Comparison of ENCODE assay signal across 27 mouse cellular contexts in the genomic region with DNA sequence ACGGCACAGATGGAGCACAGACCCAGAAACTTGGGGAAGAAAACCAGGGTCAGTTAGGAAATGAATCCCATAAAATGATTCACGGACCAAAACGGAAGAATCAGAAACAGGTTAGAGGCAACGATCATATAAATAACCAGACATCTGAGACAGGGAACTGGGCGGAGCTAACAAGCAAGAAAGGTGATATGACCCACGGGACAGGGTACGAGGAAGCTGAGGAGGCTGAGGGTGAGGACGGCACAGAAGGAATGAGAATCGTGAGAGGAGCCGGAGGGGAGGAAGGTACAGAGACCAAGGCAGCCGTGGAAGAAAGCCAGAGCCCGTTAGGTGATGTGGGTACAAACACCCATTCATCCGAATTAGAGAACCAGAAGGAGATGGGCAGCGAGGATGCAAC. TPM values are rescaled to one million over a fixed set of nuclear protein-coding genes. Genes with fewer than 3 reads are reported as not detected.
DNase-seq lines count a peak whose midpoint lies in the region; ATAC-seq and TF ChIP-seq lines count a peak whose summit lies in the region.
"Had no signal": no experiment of that assay in that cellular context is flagged by ENCODE, and none has a peak within 500 bp of the region (broad histone marks: within the 10 kb centered on the region; RNA-seq: fewer than 3 reads in every experiment).

No protein-coding gene starts in this region.

- no peaks in the 10 kb centered on the region for H3K36me3 ChIP-seq in limb, embryonic 12.5 days
- H3K36me3 ChIP-seq in limb, embryonic 10.5 days: no peaks in the 10 kb centered on the region
- H3K36me3 ChIP-seq in embryonic facial prominence, embryonic 13.5 days: no peaks in the 10 kb centered on the region
- H3K36me3 ChIP-seq in limb, embryonic 14.5 days (ENCODE audit: control insufficient read depth, insufficient read depth, low read length): no peaks in the 10 kb centered on the region
- H3K36me3 ChIP-seq: embryonic facial prominence, embryonic 15.5 days; forebrain, embryonic 10.5 days; G1E; heart, embryonic 12.5 days; intestine, embryonic 15.5 days had no signal

- H3K4me3 ChIP-seq in limb, embryonic 12.5 days (replicated peaks): no peak overlapping the region
- no peak overlapping the region for H3K4me3 ChIP-seq in limb, embryonic 10.5 days
- H3K4me3 ChIP-seq in embryonic facial prominence, embryonic 13.5 days: no peak overlapping the region
- H3K4me3 ChIP-seq in limb, embryonic 14.5 days (replicated peaks; ENCODE audit: low read length): no peak overlapping the region
- H3K4me3 ChIP-seq: embryonic facial prominence, embryonic 15.5 days; erythroblast, embryonic 14.5 days; forebrain, embryonic 10.5 days; heart, embryonic 12.5 days; intestine, embryonic 15.5 days had no signal

- 41% methylated on average over 14 of the region's 14 CpGs for WGBS in limb, embryonic 12.5 days
- 63% methylated on average over 14 of the region's 14 CpGs for WGBS in limb, embryonic 10.5 days
- WGBS in embryonic facial prominence, embryonic 13.5 days: 20% methylated on average over 14 of the region's 14 CpGs
- WGBS in limb, embryonic 14.5 days: 32% methylated on average over 14 of the region's 14 CpGs

- no peak for ATAC-seq in limb, embryonic 12.5 days (ENCODE audit: insufficient number of reproducible peaks, insufficient read depth, low FRiP score, low TSS enrichment, low read depth)
- ATAC-seq in embryonic facial prominence, embryonic 13.5 days (ENCODE audit: insufficient number of reproducible peaks, insufficient read depth, low FRiP score, low TSS enrichment, low read depth): no peak
- no peak for ATAC-seq in limb, embryonic 14.5 days (ENCODE audit: low FRiP score, low read depth)
- ATAC-seq: forebrain, embryonic 14.5 days; intestine, embryonic 15.5 days had no signal

- H3K4me2 ChIP-seq in limb, embryonic 12.5 days: peak overlapping the region; percentile 31
- peak overlapping the region; percentile 42 for H3K4me2 ChIP-seq in embryonic facial prominence, embryonic 13.5 days
- peak overlapping the region; percentile 9; the same call in 1 of the 2 replicates for H3K4me2 ChIP-seq in limb, embryonic 14.5 days (replicated peaks; ENCODE audit: low read depth, low read length, severe bottlenecking)
- H3K4me2 ChIP-seq: embryonic facial prominence, embryonic 15.5 days; heart, embryonic 12.5 days; hindbrain, embryonic 14.5 days; intestine, embryonic 15.5 days had no signal

- H3K27ac ChIP-seq in limb, embryonic 12.5 days: 0 out of 2 replicates have a peak overlapping the region, but pooled peaks have one; percentile 29
- no peak overlapping the region for H3K27ac ChIP-seq in limb, embryonic 10.5 days
- H3K27ac ChIP-seq in embryonic facial prominence, embryonic 13.5 days: no peak overlapping the region
- no peak overlapping the region for H3K27ac ChIP-seq in limb, embryonic 14.5 days (replicated peaks; ENCODE audit: low read depth, low read length)
- H3K27ac ChIP-seq: embryonic facial prominence, embryonic 15.5 days; forebrain, embryonic 10.5 days; hindbrain, embryonic 14.5 days; intestine, embryonic 15.5 days had no signal

- peaks cover 12% of the 10 kb centered on the region for H3K4me1 ChIP-seq in limb, embryonic 12.5 days (replicated peaks)
- peaks cover 10% of the 10 kb centered on the region for H3K4me1 ChIP-seq in limb, embryonic 10.5 days
- peaks cover 13% of the 10 kb centered on the region for H3K4me1 ChIP-seq in embryonic facial prominence, embryonic 13.5 days
- H3K4me1 ChIP-seq in limb, embryonic 14.5 days (ENCODE audit: control insufficient read depth, insufficient read depth, low read length): peaks cover 6% of the 10 kb centered on the region; the same call in 1 of the 2 replicates
- H3K4me1 ChIP-seq: forebrain, embryonic 10.5 days; heart, embryonic 12.5 days; intestine, embryonic 15.5 days had no signal

- TF ChIP-seq POLR2A in limb, embryonic 14.5 days (IDR thresholded peaks at IDR 0.05; ENCODE audit: borderline replicate concordance, extremely low read depth, insufficient read depth, insufficient read length): no peak

- no peak overlapping the region; the same call in 1 of the 2 replicates for H3K9ac ChIP-seq in limb, embryonic 12.5 days (replicated peaks)
- no peak overlapping the region; the same call in 1 of the 2 replicates for H3K9ac ChIP-seq in embryonic facial prominence, embryonic 13.5 days
- 0 out of 2 replicates have a peak overlapping the region, but pooled peaks have one; percentile 3 for H3K9ac ChIP-seq in limb, embryonic 14.5 days (ENCODE audit: low read depth, low read length, severe bottlenecking)
- H3K9ac ChIP-seq: embryonic facial prominence, embryonic 15.5 days; heart, embryonic 12.5 days; hindbrain, embryonic 14.5 days; intestine, embryonic 15.5 days had no signal

- H3K9me3 ChIP-seq in limb, embryonic 12.5 days: no peaks in the 10 kb centered on the region
- H3K9me3 ChIP-seq in limb, embryonic 10.5 days (replicated peaks): no peaks in the 10 kb centered on the region
- H3K9me3 ChIP-seq in embryonic facial prominence, embryonic 13.5 days: no peaks in the 10 kb centered on the region
- no peaks in the 10 kb centered on the region for H3K9me3 ChIP-seq in limb, embryonic 14.5 days (ENCODE audit: control insufficient read depth, low read length)
- H3K9me3 ChIP-seq: embryonic facial prominence, embryonic 15.5 days; forebrain, embryonic 10.5 days; G1E; heart, embryonic 12.5 days; intestine, embryonic 15.5 days had no signal

- no peak for DNase-seq in limb, embryonic 10.5 days (ENCODE audit: low spot score)
- DNase-seq in MN1 (ENCODE audit: low spot score): peak; percentile 30
- DNase-seq in limb, embryonic 14.5 days (ENCODE audit: low spot score): no peak
- no peak for DNase-seq in frontal cortex, postnatal 14 days (ENCODE audit: low spot score in 2 of 2)
- DNase-seq in adrenal gland, adult 2 months: no peak
- DNase-seq in lung, adult 18-20 months: no peak
- DNase-seq: adrenal gland, postnatal 25 days; cerebellum, adult 18-20 months; cerebellum, adult 9-11 months; cerebellum, postnatal 36 days; gastrocnemius, postnatal 25 days; kidney, adult 2 months had no signal

- H3K27me3 ChIP-seq in limb, embryonic 12.5 days: peaks cover 47% of the 10 kb centered on the region
- H3K27me3 ChIP-seq in limb, embryonic 10.5 days (ENCODE audit: low read depth, poor library complexity, severe bottlenecking): peaks cover 55% of the 10 kb centered on the region
- peaks cover 43% of the 10 kb centered on the region for H3K27me3 ChIP-seq in embryonic facial prominence, embryonic 13.5 days
- H3K27me3 ChIP-seq in limb, embryonic 14.5 days (ENCODE audit: control insufficient read depth, insufficient read depth, low read length): peaks cover 5% of the 10 kb centered on the region; the same call in 1 of the 2 replicates

RNA-seq across cellular contexts. Expression of gene 4930407I10Rik, which starts 5.0 kb away (rescaled TPM):
- polyA plus RNA-seq in limb, embryonic 12.5 days (2016; fragmentation: Nextera tagmentation; extraction: Ambion mirVana): not detected in 2 replicates
- not detected in 2 replicates for polyA plus RNA-seq in limb, embryonic 10.5 days (2016; fragmentation: Nextera tagmentation; extraction: Ambion mirVana)
- 0.08 TPM in 1 of 2 replicates, not detected in the other for polyA plus RNA-seq in embryonic facial prominence, embryonic 13.5 days (2015; fragmentation: Nextera tagmentation; extraction: Ambion mirVana)
- 0.01 TPM in 1 of 2 replicates, not detected in the other for polyA plus RNA-seq in limb, embryonic 14.5 days (2012; rRNA removed)
- 0.06 TPM in 1 of 2 replicates, not detected in the other for polyA plus RNA-seq in limb, embryonic 14.5 days (2014; fragmentation: Nextera tagmentation; extraction: Ambion mirVana)
- not detected for total RNA-seq in adrenal gland, adult 2 months (2021)
- not detected in 2 replicates for polyA plus RNA-seq in adrenal gland, adult 2 months (2012; rRNA removed)
- total RNA-seq: adrenal gland, postnatal 25 days; gastrocnemius, adult 18-20 months; gastrocnemius, postnatal 25 days; granulocyte monocyte progenitor cell, adult 5-6 weeks; heart, adult 8-10 months; heart, postnatal 25 days had no signal
- polyA plus RNA-seq: embryonic facial prominence, embryonic 15.5 days; erythroblast, embryonic 14.5 days; forebrain, embryonic 10.5 days; forebrain, embryonic 14.5 days; G1E; heart, embryonic 12.5 days; heart, embryonic 16.5 days; hindbrain, embryonic 14.5 days; intestine, embryonic 15.5 days had no signal

RNA-seq across cellular contexts. Expression of gene Mei1, which starts 5.9 kb away (rescaled TPM):
- polyA plus RNA-seq in limb, embryonic 12.5 days (2016; fragmentation: Nextera tagmentation; extraction: Ambion mirVana): 0.10 TPM in 1 of 2 replicates, not detected in the other
- polyA plus RNA-seq in limb, embryonic 10.5 days (2016; fragmentation: Nextera tagmentation; extraction: Ambion mirVana): not detected in 2 replicates
- 0.15 TPM in 1 of 2 replicates, not detected in the other for polyA plus RNA-seq in embryonic facial prominence, embryonic 13.5 days (2015; fragmentation: Nextera tagmentation; extraction: Ambion mirVana)
- 0.14 and 0.16 TPM in 2 replicates for polyA plus RNA-seq in limb, embryonic 14.5 days (2012; rRNA removed)
- 0.12 TPM in 1 of 2 replicates, not detected in the other for polyA plus RNA-seq in limb, embryonic 14.5 days (2014; fragmentation: Nextera tagmentation; extraction: Ambion mirVana)
- 1 to 10 TPM in 1 of 2 experiments, under 1 TPM in 1; 0.35 to 3.2 TPM for total RNA-seq in adrenal gland, adult 2 months (2021)
- not detected in 2 replicates for polyA plus RNA-seq in adrenal gland, adult 2 months (2012; rRNA removed)
- total RNA-seq: granulocyte monocyte progenitor cell, adult 5-6 weeks; heart, adult 8-10 months; heart, postnatal 25 days had no signal
- polyA plus RNA-seq: erythroblast, embryonic 14.5 days; forebrain, embryonic 14.5 days; G1E; heart, embryonic 12.5 days; heart, embryonic 16.5 days; intestine, embryonic 15.5 days; kidney, adult 2 months had no signal

RNA-seq across cellular contexts. Expression of gene Snu13, which starts 16.5 kb away (rescaled TPM):
- 263 and 272 TPM in 2 replicates for polyA plus RNA-seq in limb, embryonic 12.5 days (2016; fragmentation: Nextera tagmentation; extraction: Ambion mirVana)
- 379 and 421 TPM in 2 replicates for polyA plus RNA-seq in limb, embryonic 10.5 days (2016; fragmentation: Nextera tagmentation; extraction: Ambion mirVana)
- polyA plus RNA-seq in embryonic facial prominence, embryonic 13.5 days (2015; fragmentation: Nextera tagmentation; extraction: Ambion mirVana): 281 and 331 TPM in 2 replicates
- 155 and 182 TPM in 2 replicates for polyA plus RNA-seq in limb, embryonic 14.5 days (2012; rRNA removed)
- polyA plus RNA-seq in limb, embryonic 14.5 days (2014; fragmentation: Nextera tagmentation; extraction: Ambion mirVana): 268 and 280 TPM in 2 replicates
- 10 to 100 TPM; 84.9 to 91.7 TPM for total RNA-seq in adrenal gland, adult 2 months (2021)
- polyA plus RNA-seq in adrenal gland, adult 2 months (2012; rRNA removed): 61.5 and 68.6 TPM in 2 replicates

RNA-seq across cellular contexts. Expression of gene Desi1, which starts 30.2 kb away (rescaled TPM):
- polyA plus RNA-seq in limb, embryonic 12.5 days (2016; fragmentation: Nextera tagmentation; extraction: Ambion mirVana): 30.4 TPM in 2 replicates
- 33.7 and 40.3 TPM in 2 replicates for polyA plus RNA-seq in limb, embryonic 10.5 days (2016; fragmentation: Nextera tagmentation; extraction: Ambion mirVana)
- 25.8 and 28.6 TPM in 2 replicates for polyA plus RNA-seq in embryonic facial prominence, embryonic 13.5 days (2015; fragmentation: Nextera tagmentation; extraction: Ambion mirVana)
- 30.5 and 34.8 TPM in 2 replicates for polyA plus RNA-seq in limb, embryonic 14.5 days (2012; rRNA removed)
- polyA plus RNA-seq in limb, embryonic 14.5 days (2014; fragmentation: Nextera tagmentation; extraction: Ambion mirVana): 26.3 and 29.8 TPM in 2 replicates
- total RNA-seq in adrenal gland, adult 2 months (2021): 100 to 1,000 TPM in 1 of 2 experiments, 10 to 100 TPM in 1; 56.0 to 149 TPM
- 100.0 and 101 TPM in 2 replicates for polyA plus RNA-seq in adrenal gland, adult 2 months (2012; rRNA removed)
